Mouse (Mus musculus) ovary, adult 18-20 months (tissue): ENCODE measurements around the gene Pi4ka.
"Not testable (repeated sequence)": the region's sequence is repeated elsewhere in the genome, so short reads cannot be mapped to it uniquely, and the experiment has no call there.

ENCODE experiments used
- DNase-seq: peaks from one replicate; pipeline ENCODE4 v3.0.0; 2022; ENCODE audit warnings: low spot score, mixed read lengths

Gene Pi4ka

GRCm38 (mm10) chr16:17232794-17233701 is 173.1 kb downstream of the Pi4ka start, which contains the start of gene Hic2:
TSS of gene Hic2 (plus strand) at chr16:17233572.
- peak; percentile 95 for DNase-seq

GRCm38 (mm10) chr16:17231523-17231922 is 174.6 kb downstream of the Pi4ka start:
- DNase-seq = not testable (repeated sequence)
